Mouse (Mus musculus) ES-Bruce4 (cell line): ENCODE data around the gene Med14. TPM values are rescaled to one million over a fixed set of nuclear protein-coding genes. Genes with fewer than 3 reads are reported as not detected.

Source experiments
- H3K27ac ChIP-seq: 2 replicates; pipeline ENCODE4 v1.5.1; 2012; ENCODE audit warnings: low read length, inconsistent platforms; ENCODE audit not compliant: insufficient read depth
- H3K27me3 ChIP-seq: 2 replicates; pipeline ENCODE4 v1.6.1; 2012; ENCODE audit warnings: mild to moderate bottlenecking, low read length, inconsistent platforms; ENCODE audit not compliant: control insufficient read depth, poor library complexity, insufficient read depth, severe bottlenecking
- H3K36me3 ChIP-seq: 2 replicates; pipeline ENCODE4 v1.6.1; 2012; ENCODE audit warnings: inconsistent platforms, mild to moderate bottlenecking, low read length, moderate library complexity; ENCODE audit not compliant: control insufficient read depth, poor library complexity, insufficient read depth, severe bottlenecking
- H3K4me1 ChIP-seq: one replicate; pipeline ENCODE4 v1.8.1; 2011; ENCODE audit warnings: low read length; ENCODE audit not compliant: control insufficient read depth, insufficient read depth
- H3K4me3 ChIP-seq: 2 replicates; pipeline ENCODE4 v1.5.1; 2011; ENCODE audit warnings: low read depth, mild to moderate bottlenecking, low read length
- H3K9ac ChIP-seq: 2 replicates; pipeline ENCODE4 v1.6.1; 2012; ENCODE audit warnings: low read depth, mild to moderate bottlenecking, inconsistent platforms; ENCODE audit not compliant: poor library complexity, severe bottlenecking
- H3K9me3 ChIP-seq: replicated peaks from 2 replicates; pipeline ENCODE4 v1.6.1; 2012; ENCODE audit warnings: mild to moderate bottlenecking, low read length, inconsistent platforms; ENCODE audit not compliant: control insufficient read depth, poor library complexity, insufficient read depth, severe bottlenecking
- CTCF ChIP-seq: IDR thresholded peaks from one replicate; pipeline ENCODE4 v1.8.1; 2011; ENCODE audit warnings: low read depth, low read length
- EP300 ChIP-seq: IDR thresholded peaks from 2 replicates; pipeline ENCODE4 v1.6.1; 2011; ENCODE audit warnings: low read depth, low read length; ENCODE audit not compliant: insufficient read depth
- POLR2A ChIP-seq: IDR thresholded peaks from one replicate; pipeline ENCODE4 v1.8.1; 2011; ENCODE audit warnings: low read length; ENCODE audit not compliant: insufficient read depth
- polyA plus RNA-seq: library from polyadenylated mRNA; stranded (reverse); fragments of >200 nt; gene quantifications from 2 replicates; pipeline ENCODE4 v1.2.4, GENCODE M21; 2011; ENCODE audit warnings: low read depth; ENCODE audit not compliant: missing spikeins, insufficient read depth, insufficient read length

The Med14 gene
- polyA plus RNA-seq, 1 experiment: 46.2 TPM

DNA sequence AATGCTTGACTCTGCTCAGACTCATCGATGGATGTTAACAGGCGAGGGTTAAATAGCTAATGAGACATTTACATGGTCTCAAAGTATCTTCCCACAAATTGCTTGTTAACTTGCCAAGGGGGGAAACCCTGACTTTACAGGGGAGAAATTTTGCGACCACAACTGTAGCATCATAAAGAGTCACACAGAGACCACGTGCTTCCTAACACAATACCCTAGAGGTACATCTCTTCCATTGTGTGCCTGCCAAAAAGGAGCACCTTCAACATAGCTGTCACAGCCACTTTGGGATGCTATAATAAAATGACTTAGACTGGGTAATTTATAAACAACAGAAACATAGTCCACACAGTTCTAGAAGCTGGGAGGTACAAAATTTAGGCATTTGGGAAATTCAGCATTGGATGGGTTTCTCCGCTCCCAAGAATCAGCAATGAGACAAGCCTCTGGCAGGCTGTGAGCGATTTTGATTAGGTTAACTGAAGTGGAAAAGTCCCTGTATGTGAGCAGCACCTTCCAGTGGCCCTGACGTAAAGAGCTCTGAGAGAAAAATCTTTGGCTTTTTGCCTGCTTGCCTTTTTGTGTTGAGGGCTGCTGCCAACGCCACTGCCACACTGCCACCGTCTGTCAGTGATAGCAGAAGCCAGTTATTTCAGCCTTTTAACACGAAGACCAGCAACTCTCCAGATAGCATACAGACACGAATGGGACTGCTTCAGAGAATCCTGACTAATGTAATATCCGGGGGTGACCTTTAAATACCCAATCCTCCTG is 116.2 kb downstream of the Med14 start:
- Histone ChIP-seq H3K9ac (no peak overlapping the region), H3K4me3 (no peak overlapping the region), H3K36me3 (no peaks in the 10 kb centered on the region), H3K9me3 (no peaks in the 10 kb centered on the region), H3K27ac (no peak overlapping the region), H3K27me3 (no peaks in the 10 kb centered on the region), H3K4me1 (no peaks in the 10 kb centered on the region)
- TF ChIP-seq CTCF (no peak), POLR2A (no peak), EP300 (no peak)

DNA sequence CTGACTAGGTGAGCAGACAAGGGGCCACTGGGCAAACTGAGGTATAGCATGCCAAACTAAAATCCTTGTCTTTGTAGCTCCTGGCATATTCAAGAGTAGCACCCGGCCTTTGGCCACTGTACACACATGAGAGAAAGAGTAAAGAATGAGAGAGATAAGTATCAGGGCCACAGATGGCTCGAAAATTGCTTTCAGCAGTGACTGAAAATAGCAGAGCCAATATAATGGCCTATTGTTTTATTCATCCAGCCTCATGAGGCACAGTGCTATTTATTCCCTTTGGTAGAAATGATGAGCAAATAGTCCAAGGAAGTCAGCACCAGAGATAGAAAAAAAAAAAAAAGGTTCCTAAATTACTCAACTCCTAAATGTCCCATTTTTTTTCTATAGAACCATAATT is 116.9 kb downstream of the Med14 start:
- H3K36me3 ChIP-seq: no peaks in the 10 kb centered on the region
- no peaks in the 10 kb centered on the region for H3K27me3 ChIP-seq
- no peaks in the 10 kb centered on the region for H3K9me3 ChIP-seq
- no peak overlapping the region for H3K9ac ChIP-seq
- no peak for TF ChIP-seq EP300
- TF ChIP-seq POLR2A: no peak
- no peak for TF ChIP-seq CTCF
- no peaks in the 10 kb centered on the region for H3K4me1 ChIP-seq
- no peak overlapping the region for H3K27ac ChIP-seq
- H3K4me3 ChIP-seq: no peak overlapping the region

Other genes starting within 250 kb of the Med14 start
- 52.9 and 55.4 TPM in 2 replicates for gene Atp6ap2, start 174.3 kb downstream of the Med14 start, polyA plus RNA-seq
- 20.3 and 22.1 TPM in 2 replicates for gene 1810030O07Rik, start 88.4 kb downstream of the Med14 start, polyA plus RNA-seq